Mouse (Mus musculus) MEL (cell line): ENCODE measurements at regions not wholly inside any gene's neighbourhood (a gene's known extent, or its start where the extent isn't known, plus 50 kb on each side); places are given as distances from the start of the nearest gene placed in this dataset.

Experiments used
- DNase-seq: peaks from one replicate; pipeline ENCODE4 v3.0.0; 2011; ENCODE audit warnings: low read depth, low spot score
- H3K27ac ChIP-seq: 2 replicates; pipeline ENCODE4 v1.5.1; 2012; ENCODE audit warnings: low read depth, mild to moderate bottlenecking, control low read depth, low read length, moderate library complexity; ENCODE audit not compliant: control insufficient read depth
- H3K27me3 ChIP-seq, 2 experiments: fragments of 150-350 bp in 1 of 2; sonication (generic) in 1 of 2; 2 replicates each; pipeline ENCODE4 v1.6.1; 2012; ENCODE audit warnings: low read length in 2 of 2, mild to moderate bottlenecking in 2 of 2, improper control_type of control experiment in 1 of 2, moderate library complexity in 1 of 2; ENCODE audit not compliant: insufficient read depth in 2 of 2, control insufficient read depth in 1 of 2
- H3K36me3 ChIP-seq, 2 experiments: 2 replicates each; pipeline ENCODE4 v1.6.1; 2012 to 2014; ENCODE audit warnings: low read length in 2 of 2, improper control_type of control experiment in 1 of 2, inconsistent platforms in 1 of 2, mild to moderate bottlenecking in 1 of 2; ENCODE audit not compliant: insufficient read depth in 2 of 2, control insufficient read depth in 1 of 2
- H3K4me1 ChIP-seq, 2 experiments: fragments of 150-350 bp in 1 of 2; sonication (generic) in 1 of 2; 2 replicates each; pipeline ENCODE4 v1.6.1; 2012; ENCODE audit warnings: low read length in 2 of 2, improper control_type of control experiment in 1 of 2, mild to moderate bottlenecking in 1 of 2; ENCODE audit not compliant: insufficient read depth in 2 of 2, control insufficient read depth in 1 of 2
- H3K4me3 ChIP-seq, 2 experiments: fragments of 150-350 bp in 1 of 2; sonication (generic) in 1 of 2; 2 replicates each; pipeline ENCODE4 v1.5.1; 2012; ENCODE audit warnings: low read depth in 2 of 2, low read length in 2 of 2, mild to moderate bottlenecking in 2 of 2, moderate library complexity in 2 of 2, control low read depth in 1 of 2, improper control_type of control experiment in 1 of 2; ENCODE audit not compliant: control insufficient read depth in 1 of 2, insufficient read depth in 1 of 2
- H3K79me2 ChIP-seq: 2 replicates; pipeline ENCODE4 v1.6.1; 2012; ENCODE audit warnings: mild to moderate bottlenecking, low read length, moderate library complexity; ENCODE audit not compliant: control insufficient read depth, poor library complexity, insufficient read depth
- H3K9ac ChIP-seq: 2 replicates; pipeline ENCODE4 v1.6.1; 2012; ENCODE audit warnings: low read depth, mild to moderate bottlenecking, control low read depth, low read length, moderate library complexity; ENCODE audit not compliant: control insufficient read depth, poor library complexity, severe bottlenecking
- H3K9me3 ChIP-seq: fragments of 150-350 bp; sonication (generic); replicated peaks from 2 replicates; pipeline ENCODE4 v1.6.1; 2012; ENCODE audit warnings: mild to moderate bottlenecking, low read length, improper control_type of control experiment, moderate library complexity; ENCODE audit not compliant: insufficient read depth
- BHLHE40 ChIP-seq: IDR thresholded peaks from 2 replicates; pipeline ENCODE4 v1.6.1; 2012; ENCODE audit warnings: low read depth, mild to moderate bottlenecking, inconsistent platforms, low read length, improper control_type of control experiment, borderline replicate concordance
- CHD1 ChIP-seq: IDR thresholded peaks from 2 replicates; pipeline ENCODE4 v1.6.1; 2012; ENCODE audit warnings: low read depth, mild to moderate bottlenecking, inconsistent platforms, low read length, improper control_type of control experiment
- CHD2 ChIP-seq: IDR thresholded peaks from 2 replicates; pipeline ENCODE4 v1.6.1; 2011; ENCODE audit warnings: low read length, improper control_type of control experiment
- ELF1 ChIP-seq: IDR thresholded peaks from 2 replicates; pipeline ENCODE4 v1.6.1; 2014; ENCODE audit warnings: low read depth, mild to moderate bottlenecking, inconsistent platforms, low read length, improper control_type of control experiment, moderate library complexity
- EP300 ChIP-seq, 2 experiments: IDR thresholded peaks; 2 replicates each; pipeline ENCODE4 v1.6.1; 2011; ENCODE audit warnings: improper control_type of control experiment in 2 of 2, low read length in 2 of 2, low read depth in 1 of 2, mild to moderate bottlenecking in 1 of 2
- GATA1 ChIP-seq: IDR thresholded peaks from 2 replicates; pipeline ENCODE4 v1.6.1; 2011; ENCODE audit warnings: low read depth, low read length, improper control_type of control experiment
- HCFC1 ChIP-seq: IDR thresholded peaks from 2 replicates; pipeline ENCODE4 v1.6.1; 2012; ENCODE audit warnings: low read depth, mild to moderate bottlenecking, inconsistent platforms, low read length, improper control_type of control experiment, moderate library complexity
- JUND ChIP-seq: IDR thresholded peaks from 2 replicates; pipeline ENCODE4 v1.6.1; 2011; ENCODE audit warnings: low read depth, mild to moderate bottlenecking, improper control_type of control experiment, low read length
- KAT2A ChIP-seq: conservative IDR thresholded peaks from 2 replicates; pipeline ENCODE4 v1.6.1; 2012; ENCODE audit warnings: low read depth, low read length, improper control_type of control experiment, inconsistent platforms
- MAZ ChIP-seq: IDR thresholded peaks from 2 replicates; pipeline ENCODE4 v1.6.1; 2012; ENCODE audit warnings: low read depth, mild to moderate bottlenecking, inconsistent platforms, low read length, improper control_type of control experiment
- MYB ChIP-seq: IDR thresholded peaks from 2 replicates; pipeline ENCODE4 v1.6.1; 2011; ENCODE audit warnings: mild to moderate bottlenecking, low read depth, low read length, improper control_type of control experiment
- MYC ChIP-seq: IDR thresholded peaks from 2 replicates; pipeline ENCODE4 v1.6.1; 2011; ENCODE audit warnings: low read depth, mild to moderate bottlenecking, low read length, improper control_type of control experiment, moderate library complexity
- NELFE ChIP-seq: IDR thresholded peaks from 2 replicates; pipeline ENCODE4 v1.6.1; 2011; ENCODE audit warnings: low read depth, low read length, improper control_type of control experiment
- NRF1 ChIP-seq: IDR thresholded peaks from 2 replicates; pipeline ENCODE4 v1.6.1; 2014; ENCODE audit warnings: low read depth, mild to moderate bottlenecking, inconsistent platforms, low read length, improper control_type of control experiment, moderate library complexity; ENCODE audit not compliant: poor library complexity, insufficient read depth, severe bottlenecking
- RAD21 ChIP-seq: IDR thresholded peaks from 2 replicates; pipeline ENCODE4 v1.6.1; 2011; ENCODE audit warnings: mild to moderate bottlenecking, low read depth, low read length, improper control_type of control experiment
- SIN3A ChIP-seq: IDR thresholded peaks from 2 replicates; pipeline ENCODE4 v1.6.1; 2012; ENCODE audit warnings: low read length, improper control_type of control experiment, inconsistent platforms
- TAL1 ChIP-seq: IDR thresholded peaks from 2 replicates; pipeline ENCODE4 v1.6.1; 2012; ENCODE audit warnings: mild to moderate bottlenecking, inconsistent platforms, low read length, moderate library complexity, mixed read lengths
- USF1 ChIP-seq: IDR thresholded peaks from 2 replicates; pipeline ENCODE4 v1.6.1; 2014; ENCODE audit warnings: low read depth, mild to moderate bottlenecking, inconsistent platforms, low read length, improper control_type of control experiment, moderate library complexity
- USF2 ChIP-seq, 2 experiments: IDR thresholded peaks; 2 replicates each; pipeline ENCODE4 v1.6.1; 2011 to 2012; ENCODE audit warnings: improper control_type of control experiment in 2 of 2, low read length in 2 of 2, borderline replicate concordance in 1 of 2, inconsistent platforms in 1 of 2, low read depth in 1 of 2, mild to moderate bottlenecking in 1 of 2; ENCODE audit not compliant: insufficient read depth in 1 of 2
- ZC3H11A ChIP-seq: IDR thresholded peaks from 2 replicates; pipeline ENCODE4 v1.6.1; 2012; ENCODE audit warnings: low read depth, mild to moderate bottlenecking, inconsistent platforms, low read length, improper control_type of control experiment
- ZNF384 ChIP-seq: IDR thresholded peaks from 2 replicates; pipeline ENCODE4 v1.6.1; 2012; ENCODE audit warnings: low read depth, mild to moderate bottlenecking, inconsistent platforms, low read length, improper control_type of control experiment

DNA sequence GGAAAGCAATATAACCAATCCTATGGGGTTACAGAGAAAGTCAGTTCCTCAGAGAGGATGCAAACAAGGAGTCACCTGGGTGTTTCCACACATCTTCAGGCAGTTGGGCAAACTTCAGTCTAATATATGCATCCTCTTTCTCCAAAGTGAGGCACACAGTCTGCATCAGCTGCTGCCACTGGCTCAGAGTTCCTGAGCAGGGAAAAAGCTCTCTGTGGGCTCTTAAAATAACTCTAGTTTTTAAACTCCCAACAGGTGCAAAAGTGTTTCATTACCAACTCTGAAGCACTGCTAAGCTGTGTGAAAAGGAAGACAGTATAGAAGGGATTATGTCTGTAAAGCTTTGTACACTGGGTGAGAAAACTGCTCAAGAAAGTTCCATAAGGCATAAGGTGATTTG lies 874.2 kb downstream of the Dnah5 start:
- no peaks in the 10 kb centered on the region for H3K36me3 ChIP-seq
- no peak for TF ChIP-seq ZC3H11A
- TF ChIP-seq KAT2A = no peak
- TF ChIP-seq ELF1 = no peak
- TF ChIP-seq CHD1 = no peak
- no peak for TF ChIP-seq MAZ
- no peak for TF ChIP-seq SIN3A
- TF ChIP-seq EP300 (IDR thresholded peaks at IDR 0.05; ENCODE audit: low read depth in 1 of 2, low read length in 2 of 2) = no peak
- no peak for TF ChIP-seq TAL1
- TF ChIP-seq JUND = no peak
- no peak for TF ChIP-seq USF1
- no peak for TF ChIP-seq NRF1
- TF ChIP-seq ZNF384 = no peak
- no peaks in the 10 kb centered on the region for H3K9me3 ChIP-seq
- no peak for DNase-seq
- no peaks in the 10 kb centered on the region for H3K79me2 ChIP-seq
- H3K9ac ChIP-seq = no peak overlapping the region
- no peak overlapping the region for H3K27ac ChIP-seq
- no peak overlapping the region for H3K4me3 ChIP-seq
- H3K4me1 ChIP-seq = no peaks in the 10 kb centered on the region
- H3K27me3 ChIP-seq = no peaks in the 10 kb centered on the region

DNA sequence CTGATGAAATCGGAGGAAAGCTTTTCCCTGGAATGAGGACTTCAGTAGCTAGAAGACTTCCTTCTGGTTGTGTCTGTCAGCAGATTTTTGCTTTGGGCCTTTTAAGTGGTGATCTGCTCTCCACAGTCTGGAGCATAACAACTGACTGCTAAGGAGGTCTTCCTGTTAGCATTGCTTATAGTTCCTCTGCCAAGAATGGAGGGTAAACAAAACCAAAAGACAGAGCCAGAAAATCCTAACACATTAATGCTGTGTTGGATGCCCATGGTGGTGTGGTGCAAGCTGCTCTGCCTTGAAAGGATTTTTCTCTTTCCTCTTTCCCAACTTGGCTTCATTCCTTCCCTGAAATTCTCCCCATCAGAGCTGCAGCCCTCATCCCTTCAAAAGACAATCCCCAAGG lies 901.0 kb downstream of the Dnah5 start:
- TF ChIP-seq BHLHE40 (no peak), MYB (no peak), GATA1 (no peak), RAD21 (no peak), CHD2 (no peak), ZC3H11A (no peak), EP300 (IDR thresholded peaks at IDR 0.05; ENCODE audit: low read depth in 1 of 2, low read length in 2 of 2) (no peak), SIN3A (no peak), NELFE (no peak), USF2 (IDR thresholded peaks at IDR 0.05; ENCODE audit: borderline replicate concordance in 1 of 2, insufficient read depth in 1 of 2, low read depth in 1 of 2, low read length in 2 of 2) (no peak), MYC (no peak), HCFC1 (no peak)
- TF ChIP-seq, all 39 proteins: peak for 0
- Histone ChIP-seq H3K4me1 (no peaks in the 10 kb centered on the region), H3K36me3 (no peaks in the 10 kb centered on the region), H3K9me3 (no peaks in the 10 kb centered on the region), H3K79me2 (no peaks in the 10 kb centered on the region), H3K9ac (no peak overlapping the region), H3K27ac (no peak overlapping the region), H3K4me3 (no peak overlapping the region), H3K27me3 (no peaks in the 10 kb centered on the region)
- DNase-seq = no peak
